23 mouse cellular contexts compared by ENCODE assay signal in genomic region chr16:93824799-93825198, GRCm38 (mm10). TPM values are rescaled to one million over a fixed set of nuclear protein-coding genes. Genes with fewer than 3 reads are reported as not detected.
A peak's percentile ranks its signal among the peaks of the same experiment; 100 is the strongest.
DNase-seq lines count a peak whose midpoint lies in the region; ATAC-seq and TF ChIP-seq lines count a peak whose summit lies in the region.
"Had no signal": no experiment of that assay in that cellular context is flagged by ENCODE, and none has a peak within 500 bp of the region (broad histone marks: within the 10 kb centered on the region; RNA-seq: fewer than 3 reads in every experiment).

No protein-coding gene starts in this region.

- no peak overlapping the region for H3K27ac ChIP-seq in intestine, postnatal 0 days (ENCODE audit: low read depth, low read length)
- no peak overlapping the region for H3K27ac ChIP-seq in intestine, embryonic 15.5 days
- no peak overlapping the region for H3K27ac ChIP-seq in stomach, postnatal 0 days (replicated peaks)
- H3K27ac ChIP-seq: forebrain, embryonic 12.5 days; heart, embryonic 10.5 days; limb, embryonic 10.5 days; liver, embryonic 15.5 days; macrophage; neural tube, embryonic 13.5 days had no signal

- TF ChIP-seq CTCF in intestine, postnatal 0 days (IDR thresholded peaks at IDR 0.05; ENCODE audit: low read depth) = peak; percentile 27
- TF ChIP-seq CTCF in stomach, postnatal 0 days (IDR thresholded peaks at IDR 0.05; ENCODE audit: low read depth) = 0 out of 2 replicates have a peak, but pooled peaks have one; percentile 18

- no peak overlapping the region for H3K4me2 ChIP-seq in intestine, postnatal 0 days (replicated peaks; ENCODE audit: low read depth)
- no peak overlapping the region for H3K4me2 ChIP-seq in intestine, embryonic 15.5 days (replicated peaks)
- H3K4me2 ChIP-seq in stomach, postnatal 0 days (replicated peaks; ENCODE audit: low read depth) = no peak overlapping the region
- H3K4me2 ChIP-seq: forebrain, embryonic 12.5 days; liver, embryonic 15.5 days; midbrain, embryonic 11.5 days; neural tube, embryonic 13.5 days had no signal

- H3K4me1 ChIP-seq in intestine, postnatal 0 days (replicated peaks; ENCODE audit: control insufficient read depth, insufficient read depth, low read length) = no peaks in the 10 kb centered on the region
- 0 out of 2 replicates have a peak, but pooled peaks cover 3% of the 10 kb centered on the region for H3K4me1 ChIP-seq in intestine, embryonic 15.5 days (replicated peaks)
- H3K4me1 ChIP-seq in stomach, postnatal 0 days (replicated peaks; ENCODE audit: control insufficient read depth, insufficient read depth) = no peaks in the 10 kb centered on the region
- H3K4me1 ChIP-seq: forebrain, embryonic 12.5 days; heart, embryonic 10.5 days; neural tube, embryonic 13.5 days had no signal

- no peaks in the 10 kb centered on the region for H3K36me3 ChIP-seq in intestine, postnatal 0 days (ENCODE audit: control insufficient read depth, insufficient read depth)
- H3K36me3 ChIP-seq in intestine, embryonic 15.5 days = no peaks in the 10 kb centered on the region
- no peaks in the 10 kb centered on the region for H3K36me3 ChIP-seq in stomach, postnatal 0 days (ENCODE audit: control insufficient read depth, insufficient read depth, low read length)
- H3K36me3 ChIP-seq: forebrain, embryonic 12.5 days; limb, embryonic 10.5 days; liver, embryonic 15.5 days; neural tube, embryonic 13.5 days had no signal

- TF ChIP-seq EP300 in stomach, postnatal 0 days (optimal IDR thresholded peaks at IDR 0.05) = no peak

- no peaks in the 10 kb centered on the region for H3K27me3 ChIP-seq in intestine, postnatal 0 days (replicated peaks; ENCODE audit: control insufficient read depth, insufficient read depth, low read length)
- no peaks in the 10 kb centered on the region for H3K27me3 ChIP-seq in intestine, embryonic 15.5 days (replicated peaks)
- H3K27me3 ChIP-seq in stomach, postnatal 0 days (ENCODE audit: control insufficient read depth, insufficient read depth, low read length) = no peaks in the 10 kb centered on the region
- H3K27me3 ChIP-seq: forebrain, embryonic 12.5 days; liver, embryonic 15.5 days; neural tube, embryonic 13.5 days; Patski had no signal

- DNase-seq in lung, postnatal 36 days = peak; percentile 26
- no peak for DNase-seq in lung, adult 18-20 months
- DNase-seq in R1 (ENCODE audit: low read depth, low spot score) = peak; percentile 76
- DNase-seq in stomach, postnatal 0 days (ENCODE audit: low spot score) = no peak
- no peak for DNase-seq in spleen, adult 18-20 months
- DNase-seq in frontal cortex, postnatal 10 days (ENCODE audit: low spot score in 2 of 2) = no peak
- DNase-seq: cerebellum, adult 9-11 months; gastrocnemius, postnatal 36 days; kidney, adult 9 months; layer of hippocampus, adult 9-11 months; right cerebral cortex, adult 18-20 months; thymus, postnatal 36 days had no signal

- no peak overlapping the region for H3K9ac ChIP-seq in intestine, postnatal 0 days (ENCODE audit: low read depth, low read length)
- no peak overlapping the region for H3K9ac ChIP-seq in intestine, embryonic 15.5 days
- H3K9ac ChIP-seq in stomach, postnatal 0 days (ENCODE audit: low read length) = no peak overlapping the region
- H3K9ac ChIP-seq: forebrain, embryonic 12.5 days; liver, embryonic 15.5 days; neural tube, embryonic 13.5 days had no signal

- WGBS in intestine, postnatal 0 days = 88% methylated on average over 4 of the region's 4 CpGs
- WGBS in intestine, embryonic 15.5 days = 87% methylated on average over 4 of the region's 4 CpGs
- WGBS in stomach, postnatal 0 days = 80% methylated on average over 4 of the region's 4 CpGs

- no peaks in the 10 kb centered on the region for H3K9me3 ChIP-seq in intestine, postnatal 0 days (ENCODE audit: control insufficient read depth)
- no peaks in the 10 kb centered on the region for H3K9me3 ChIP-seq in intestine, embryonic 15.5 days
- no peaks in the 10 kb centered on the region for H3K9me3 ChIP-seq in stomach, postnatal 0 days (ENCODE audit: control insufficient read depth, low read length)
- H3K9me3 ChIP-seq: limb, embryonic 10.5 days; liver, embryonic 15.5 days had no signal

- no peak overlapping the region for H3K4me3 ChIP-seq in intestine, postnatal 0 days (ENCODE audit: low read depth, low read length)
- H3K4me3 ChIP-seq in intestine, embryonic 15.5 days (replicated peaks) = no peak overlapping the region
- no peak overlapping the region for H3K4me3 ChIP-seq in stomach, postnatal 0 days (ENCODE audit: low read depth, low read length)
- H3K4me3 ChIP-seq: forebrain, embryonic 12.5 days; heart, embryonic 10.5 days; limb, embryonic 10.5 days; liver, embryonic 15.5 days; neural tube, embryonic 13.5 days had no signal

- ATAC-seq in intestine, postnatal 0 days = no peak
- no peak for ATAC-seq in intestine, embryonic 15.5 days
- no peak for ATAC-seq in stomach, postnatal 0 days (ENCODE audit: low FRiP score, low TSS enrichment)
- ATAC-seq: inflammation-experienced regulatory T-cells, adult 6 months; Patski had no signal

RNA-seq across cellular contexts. Expression of gene Morc3, which starts 7.1 kb away (rescaled TPM):
- 15.5 and 20.0 TPM in 2 replicates for polyA plus RNA-seq in intestine, postnatal 0 days (2015; fragmentation: Nextera tagmentation; extraction: Ambion mirVana)
- 27.5 and 40.6 TPM in 2 replicates for polyA plus RNA-seq in intestine, embryonic 15.5 days (2015; fragmentation: Nextera tagmentation; extraction: Ambion mirVana)
- 12.4 and 17.9 TPM in 2 replicates for polyA plus RNA-seq in stomach, postnatal 0 days (2015; fragmentation: Nextera tagmentation; extraction: Ambion mirVana)

RNA-seq across cellular contexts. Expression of gene Chaf1b, which starts 58.9 kb away (rescaled TPM):
- 18.6 and 19.4 TPM in 2 replicates for polyA plus RNA-seq in intestine, postnatal 0 days (2015; fragmentation: Nextera tagmentation; extraction: Ambion mirVana)
- 55.1 and 62.1 TPM in 2 replicates for polyA plus RNA-seq in intestine, embryonic 15.5 days (2015; fragmentation: Nextera tagmentation; extraction: Ambion mirVana)
- polyA plus RNA-seq in stomach, postnatal 0 days (2015; fragmentation: Nextera tagmentation; extraction: Ambion mirVana) = 18.9 and 19.8 TPM in 2 replicates

Comparison
In these comparisons a context has a peak if more than half of its experiments do, and no peak if none do; other contexts are left out.
1. DNase-seq: peak in lung, postnatal 36 days (single experiment) and R1 (single experiment); none in lung, adult 18-20 months (0 of 2), stomach, postnatal 0 days (single experiment), spleen, adult 18-20 months (0 of 2) and frontal cortex, postnatal 10 days (0 of 2).